Mouse (Mus musculus): ENCODE measurements around the gene Kat6b.

GRCm38 (mm10) chr14:21500154-21501047 lies 19.2 kb downstream of the Kat6b start:
- peak; percentile 44; the same call in 1 of the 2 replicates for TF ChIP-seq POLR2A (IDR thresholded peaks at IDR 0.05; ENCODE audit: low read depth, low read length)
- TF ChIP-seq SMC3 (IDR thresholded peaks at IDR 0.05; ENCODE audit: low read depth, low read length) = no peak
- peak; percentile 76 for TF ChIP-seq MAZ (IDR thresholded peaks at IDR 0.05; ENCODE audit: low read depth, low read length)
- TF ChIP-seq CTCF (conservative IDR thresholded peaks at IDR 0.05 in 1 of 2, IDR thresholded peaks at IDR 0.05 in 1 of 2; ENCODE audit: low read depth in 2 of 2, low read length in 2 of 2) = peak in 1 of 2 experiments; percentile 39; a peak in 2 of 4 replicates
- TF ChIP-seq EP300 (IDR thresholded peaks at IDR 0.05; ENCODE audit: low read length) = no peak
- TF ChIP-seq RAD21 (IDR thresholded peaks at IDR 0.05; ENCODE audit: low read depth, low read length) = no peak

Measured in CH12.LX (cell line).